Mouse (Mus musculus) thymus, postnatal 10 days (tissue): Measurements from ENCODE around the gene Slc26a10.
A peak's percentile ranks its signal among the peaks of the same experiment; 100 is the strongest.

Experiments
- DNase-seq, 2 experiments: peaks; one replicate each; pipeline ENCODE4 v3.0.0; 2021; ENCODE audit warnings: low spot score in 2 of 2

Slc26a10 gene

DNA sequence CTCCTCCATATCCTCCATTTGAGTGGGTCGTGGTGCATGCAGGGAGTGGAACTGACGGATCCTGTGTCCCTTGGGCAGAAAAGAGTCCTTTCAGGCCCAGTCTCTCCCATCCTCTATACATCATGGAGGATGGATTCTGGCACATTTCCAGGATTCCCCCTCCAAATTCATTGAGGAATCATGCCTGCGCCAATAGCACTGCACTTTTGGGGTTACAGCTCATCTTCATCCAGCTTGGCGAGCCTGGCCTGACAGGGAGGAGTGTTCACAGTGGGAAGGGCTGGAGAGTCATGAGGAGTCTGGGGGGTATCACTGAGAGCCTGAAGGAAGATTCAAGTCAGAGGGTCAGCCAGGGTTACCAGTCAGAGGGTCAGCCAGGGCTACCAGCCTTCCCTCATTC, 2.2 kb upstream of the Slc26a10 start:
- DNase-seq: no peak

DNA sequence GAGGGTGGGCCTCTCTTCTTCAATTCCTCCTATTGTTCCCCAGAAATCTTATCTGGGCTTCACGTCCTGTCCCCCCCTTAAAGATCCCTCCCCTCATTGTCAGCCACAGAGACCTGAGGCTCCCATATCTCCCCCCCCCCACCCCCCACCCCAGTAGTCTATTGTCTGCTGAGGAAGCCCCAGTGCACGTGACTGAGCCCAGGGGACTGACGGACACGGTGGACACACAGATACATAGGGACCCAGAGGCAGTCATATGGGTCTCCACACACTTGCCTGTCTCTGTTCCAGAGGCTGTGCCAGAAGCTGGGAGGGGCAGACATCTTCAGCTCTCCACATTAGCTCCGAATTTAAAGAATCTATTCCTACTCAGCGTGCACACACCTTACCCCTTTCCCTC, 1.1 kb upstream of the Slc26a10 start:
- DNase-seq: no peak

DNA sequence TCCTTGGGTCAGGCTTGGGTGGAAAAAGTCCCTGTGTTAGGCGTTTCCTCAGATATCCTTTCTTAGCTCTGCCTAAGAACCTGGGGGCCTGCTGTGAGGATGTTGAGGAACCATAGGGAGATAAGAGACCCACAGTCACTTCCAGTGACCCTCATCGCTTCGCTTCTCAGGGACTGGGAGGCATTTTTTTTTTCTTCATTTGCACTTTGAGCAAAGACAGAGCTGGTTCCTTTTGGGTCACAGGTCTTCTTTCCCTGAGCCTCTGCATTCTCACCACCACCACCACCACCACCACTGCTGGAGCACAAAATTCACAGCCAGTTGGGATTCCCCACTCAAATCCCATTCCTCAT, 226 bp upstream of the Slc26a10 start:
- DNase-seq: no peak

DNA sequence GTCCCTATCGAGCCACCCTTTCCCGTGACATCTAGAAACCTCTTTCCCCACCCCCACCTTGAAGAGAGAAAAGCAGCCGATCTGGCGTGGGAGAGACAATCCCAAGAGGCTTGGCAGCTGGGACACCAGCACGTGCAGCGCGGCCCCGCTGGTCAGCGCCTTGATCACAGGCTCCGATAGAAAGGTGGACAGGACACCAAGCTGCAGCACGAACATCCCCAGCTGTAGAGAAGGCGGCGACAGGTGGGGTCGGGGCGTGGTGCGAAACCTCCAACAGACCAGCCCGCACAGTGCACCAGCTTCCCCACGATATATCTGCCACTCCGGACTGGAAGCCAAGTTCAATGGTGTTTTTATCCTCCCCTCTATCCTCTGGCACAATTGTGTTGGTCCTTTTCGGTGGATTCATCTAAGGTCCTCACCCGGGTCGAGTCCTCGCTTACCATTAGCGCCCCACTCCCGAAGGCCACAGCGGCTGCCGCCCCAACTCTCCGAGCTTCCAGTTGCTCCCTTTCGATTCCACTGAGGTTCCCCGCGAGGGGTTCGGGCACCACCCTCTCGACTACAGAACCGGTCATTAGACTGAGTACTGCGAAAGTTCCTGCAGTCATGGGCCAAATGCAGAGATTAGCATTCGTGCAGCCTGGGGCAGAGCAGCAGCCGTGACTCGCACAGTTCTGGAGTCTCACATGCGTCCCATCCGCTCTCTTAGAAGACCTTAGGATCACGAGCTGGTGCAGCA, 2.0 kb downstream of the Slc26a10 start:
- no peak for DNase-seq

DNA sequence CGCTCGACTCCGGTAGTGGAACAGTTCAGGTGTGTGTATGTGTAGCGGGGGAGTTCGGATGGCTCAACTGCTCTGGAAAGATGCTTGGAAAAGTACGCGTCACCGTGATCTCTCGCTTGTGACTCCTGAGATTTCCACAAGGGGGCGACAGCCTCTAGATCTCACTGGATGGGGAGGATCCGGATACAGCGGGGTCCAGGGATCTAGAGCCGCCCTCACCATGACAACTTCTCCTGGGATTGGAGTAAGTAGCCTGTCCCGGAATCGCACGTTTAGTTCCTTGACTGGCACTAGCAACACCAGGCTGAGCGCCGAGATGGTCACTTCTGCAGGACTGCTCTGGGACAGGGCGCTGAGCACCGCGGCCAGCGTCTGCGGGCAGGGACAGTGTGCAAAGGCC, 2.7 kb downstream of the Slc26a10 start:
- DNase-seq: peak in 1 of 2 experiments; percentile 62

DNA sequence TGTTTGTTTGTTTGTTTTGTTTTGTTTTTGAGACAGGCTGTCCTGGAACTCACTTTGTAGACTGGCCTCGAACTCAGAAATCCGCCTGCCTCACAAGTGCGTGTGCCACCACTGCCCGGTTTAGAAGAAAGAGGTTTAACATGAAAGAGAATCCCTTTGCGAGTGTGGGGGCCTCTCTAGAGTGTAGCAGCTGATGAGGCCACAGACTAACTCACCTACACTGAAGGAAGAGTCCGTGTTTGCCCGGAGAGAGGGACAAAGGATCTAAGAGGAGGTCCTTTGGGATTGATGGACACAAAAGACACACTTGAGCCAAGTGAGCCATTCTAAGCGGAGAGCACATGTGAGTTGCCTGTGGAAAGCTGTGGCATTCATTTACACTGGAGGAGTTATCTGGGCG, 3.2 kb downstream of the Slc26a10 start:
- DNase-seq: no peak

DNA sequence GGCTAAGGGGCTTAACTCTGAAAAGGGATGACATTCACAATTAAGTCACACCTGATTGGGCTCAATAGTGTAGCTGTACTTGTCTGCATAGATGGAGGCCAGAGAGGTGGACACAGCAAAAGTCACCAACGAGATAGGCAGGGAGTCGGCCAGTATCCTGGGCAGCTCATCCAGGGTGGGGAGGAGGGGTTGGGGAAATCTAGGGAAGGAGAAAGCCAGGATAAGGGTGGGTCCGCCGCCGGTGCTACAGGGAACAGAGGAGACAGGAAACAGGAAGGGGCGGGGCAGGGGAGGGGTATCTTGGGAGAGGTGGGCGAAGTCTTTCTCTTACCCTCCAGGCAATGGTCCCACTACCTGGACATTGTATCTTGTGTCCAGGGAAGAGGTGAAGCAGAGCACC, 3.7 kb downstream of the Slc26a10 start:
- no peak for DNase-seq

DNA sequence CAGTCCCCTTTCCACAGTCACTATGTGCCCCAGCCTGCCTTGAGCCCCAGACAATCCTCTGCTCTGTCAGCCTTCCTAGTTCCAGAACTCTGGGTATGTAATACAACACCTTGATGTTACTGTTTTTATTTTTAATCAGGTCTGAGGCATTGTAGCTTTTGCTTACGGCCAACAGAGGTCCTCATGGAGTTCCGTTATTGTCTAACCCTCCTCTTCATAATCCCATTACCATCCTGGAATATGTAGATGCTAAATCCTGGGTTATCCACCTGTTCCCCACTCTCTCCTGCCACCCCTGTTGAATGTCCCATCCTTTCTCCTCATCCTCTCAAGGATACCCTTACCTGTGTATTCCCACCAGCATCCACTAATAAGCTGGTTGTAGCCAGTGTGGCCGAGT, 4.2 kb downstream of the Slc26a10 start:
- DNase-seq: no peak

DNA sequence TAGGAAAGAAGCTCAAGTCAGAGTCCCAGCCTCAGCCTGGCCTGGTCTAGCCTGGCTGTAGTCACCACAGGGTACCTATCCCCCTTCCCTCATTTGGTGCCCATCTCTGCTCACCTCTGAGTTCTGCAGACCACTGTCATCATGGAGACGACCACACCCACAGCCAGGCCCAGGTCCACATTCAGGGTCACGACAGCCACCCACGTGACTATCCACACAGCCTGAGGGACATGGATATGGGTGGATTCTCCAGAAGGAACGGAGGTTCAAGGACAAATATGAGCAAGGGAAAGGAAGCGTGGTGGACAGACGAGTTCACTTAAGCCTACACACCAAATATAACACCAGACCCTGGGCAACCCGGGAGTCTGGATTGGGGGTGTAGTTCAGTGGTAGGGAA, 6.3 kb downstream of the Slc26a10 start:
- DNase-seq: no peak

DNA sequence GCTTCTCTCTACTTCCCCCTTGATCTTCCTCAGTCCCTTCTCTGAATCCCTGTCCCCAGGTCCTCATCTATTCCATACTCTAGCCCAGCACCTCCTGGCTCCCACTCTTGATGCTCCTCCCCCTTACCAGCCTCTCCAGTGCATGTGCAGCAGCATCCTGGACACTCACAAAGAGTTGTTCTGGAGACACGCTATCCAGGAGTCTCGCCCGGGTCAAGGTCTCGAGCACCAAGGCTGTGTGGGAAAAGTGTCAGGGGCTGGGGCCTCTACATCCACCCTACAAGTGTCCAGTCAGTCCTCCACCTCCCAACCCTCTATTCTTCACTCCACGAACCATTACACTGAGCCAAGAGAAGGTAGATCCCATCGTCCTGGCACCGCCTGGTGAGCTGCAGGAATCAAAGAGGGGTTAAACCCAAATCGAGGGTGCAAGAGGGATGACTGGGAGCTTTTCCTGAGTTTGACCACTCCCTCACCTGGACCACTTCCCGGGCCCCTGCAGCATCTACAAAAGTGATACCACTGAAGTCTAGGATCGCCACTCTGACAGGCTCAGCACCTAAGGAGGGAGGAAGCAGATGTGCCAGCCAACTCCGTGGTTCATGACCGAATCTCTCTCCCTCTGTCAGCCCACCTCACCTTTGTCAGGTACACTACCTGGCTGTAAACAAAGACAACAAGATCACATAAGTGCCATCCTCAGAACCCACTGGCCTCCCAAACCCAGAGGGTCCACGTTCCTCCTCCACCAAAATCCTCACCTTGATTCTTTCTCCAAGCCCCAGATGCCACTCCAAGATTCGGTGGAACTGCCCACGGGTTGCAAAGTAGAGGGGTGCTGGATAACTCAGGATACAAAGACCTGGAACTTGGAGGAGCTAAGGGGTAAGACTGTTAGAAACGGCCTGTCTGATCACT, 7.0 kb downstream of the Slc26a10 start:
- DNase-seq: no peak

DNA sequence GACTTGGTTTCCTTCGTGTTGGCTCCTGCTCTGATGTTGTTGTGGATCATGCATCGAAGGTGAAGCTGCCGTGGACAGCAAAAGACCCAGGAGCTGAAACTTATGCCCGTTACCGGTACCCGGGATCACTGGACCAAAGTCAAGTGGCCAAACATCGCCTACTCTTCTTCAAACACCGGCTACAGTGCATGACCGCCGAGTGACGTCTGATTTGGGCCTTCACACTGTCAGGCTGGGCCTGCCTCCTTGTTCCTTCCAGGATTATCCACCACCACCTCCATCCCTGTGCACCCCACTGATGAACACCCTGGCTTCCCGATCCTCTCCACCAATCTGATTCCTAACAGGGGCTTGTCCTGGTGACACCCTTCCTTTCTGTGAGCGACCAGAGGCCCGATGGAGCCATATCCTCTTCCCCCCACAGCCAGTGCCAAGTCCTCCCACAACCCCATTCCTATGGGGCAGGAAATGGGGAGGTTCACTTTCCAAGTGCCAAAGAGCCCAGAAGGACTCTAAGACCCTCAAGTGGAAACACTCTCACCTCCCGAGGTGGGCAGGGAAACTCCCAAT, 8.7 kb downstream of the Slc26a10 start:
- no peak for DNase-seq

DNA sequence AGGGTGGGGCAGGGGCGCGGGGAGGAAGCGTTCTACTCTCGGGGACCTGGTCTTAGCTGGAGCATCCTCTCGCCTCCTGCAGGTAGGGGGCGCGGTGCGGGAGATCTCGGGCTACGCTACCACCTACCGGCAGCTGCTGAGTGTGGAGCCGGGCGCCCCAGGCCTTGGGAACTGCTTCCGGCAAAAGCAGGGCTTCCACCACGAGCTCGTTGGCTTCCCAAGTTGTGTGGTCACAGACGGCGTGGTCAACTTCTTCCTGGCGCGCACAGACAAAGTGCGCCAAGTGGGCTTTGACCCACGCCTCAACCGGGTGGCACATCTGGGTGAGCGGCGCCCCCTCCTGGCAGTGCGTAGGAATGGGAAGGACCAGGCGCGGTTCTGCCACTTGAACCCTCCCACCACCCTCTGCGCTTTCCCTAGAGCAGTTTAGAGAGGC, 9.6 kb downstream of the Slc26a10 start:
- DNase-seq: peak; percentile 78 to 89

DNA sequence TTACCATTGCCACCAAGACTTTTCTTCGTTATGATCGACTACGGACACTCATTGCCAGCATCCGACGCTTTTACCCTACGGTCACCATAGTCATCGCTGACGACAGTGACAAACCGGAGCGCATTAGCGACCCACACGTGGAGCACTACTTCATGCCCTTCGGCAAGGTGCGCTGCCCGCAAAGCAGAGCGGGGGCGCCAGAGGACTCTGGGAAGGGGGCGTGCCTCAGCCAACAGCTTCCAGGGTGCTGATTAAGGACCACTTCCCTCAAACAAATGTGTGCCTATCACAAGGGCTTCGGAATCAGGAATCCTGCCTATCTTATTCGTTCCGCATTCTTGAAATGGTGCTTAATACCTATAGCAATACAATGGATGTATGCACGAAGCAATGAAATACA, 10.4 kb downstream of the Slc26a10 start:
- DNase-seq: no peak

DNA sequence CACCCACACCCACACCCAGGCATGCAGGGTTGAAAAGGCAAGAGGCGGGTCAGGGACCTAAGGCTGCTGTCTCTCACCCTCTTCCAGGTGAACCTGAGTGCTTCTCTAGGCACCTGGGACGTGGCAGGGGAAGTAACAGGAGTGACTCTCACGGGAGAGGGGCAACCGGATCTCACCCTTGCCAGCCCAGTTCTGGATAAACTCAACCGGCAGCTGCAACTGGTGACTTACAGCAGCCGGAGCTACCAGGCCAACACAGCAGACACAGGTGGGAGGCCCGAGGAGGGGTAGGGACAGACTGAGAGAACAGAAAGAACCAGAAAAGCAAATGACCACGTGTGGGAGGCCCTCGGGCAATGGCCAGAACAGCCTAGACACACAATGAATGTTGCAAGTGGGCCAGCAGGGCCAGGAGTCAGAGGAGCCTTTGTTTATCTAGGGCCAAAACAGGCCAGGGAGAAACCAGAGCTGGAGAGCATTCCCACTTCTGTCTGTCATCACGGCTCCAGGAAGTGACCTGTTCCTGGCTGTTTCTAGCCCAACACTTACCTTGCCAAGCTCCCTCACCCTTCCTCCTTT, 12.7 kb downstream of the Slc26a10 start:
- no peak for DNase-seq

DNA sequence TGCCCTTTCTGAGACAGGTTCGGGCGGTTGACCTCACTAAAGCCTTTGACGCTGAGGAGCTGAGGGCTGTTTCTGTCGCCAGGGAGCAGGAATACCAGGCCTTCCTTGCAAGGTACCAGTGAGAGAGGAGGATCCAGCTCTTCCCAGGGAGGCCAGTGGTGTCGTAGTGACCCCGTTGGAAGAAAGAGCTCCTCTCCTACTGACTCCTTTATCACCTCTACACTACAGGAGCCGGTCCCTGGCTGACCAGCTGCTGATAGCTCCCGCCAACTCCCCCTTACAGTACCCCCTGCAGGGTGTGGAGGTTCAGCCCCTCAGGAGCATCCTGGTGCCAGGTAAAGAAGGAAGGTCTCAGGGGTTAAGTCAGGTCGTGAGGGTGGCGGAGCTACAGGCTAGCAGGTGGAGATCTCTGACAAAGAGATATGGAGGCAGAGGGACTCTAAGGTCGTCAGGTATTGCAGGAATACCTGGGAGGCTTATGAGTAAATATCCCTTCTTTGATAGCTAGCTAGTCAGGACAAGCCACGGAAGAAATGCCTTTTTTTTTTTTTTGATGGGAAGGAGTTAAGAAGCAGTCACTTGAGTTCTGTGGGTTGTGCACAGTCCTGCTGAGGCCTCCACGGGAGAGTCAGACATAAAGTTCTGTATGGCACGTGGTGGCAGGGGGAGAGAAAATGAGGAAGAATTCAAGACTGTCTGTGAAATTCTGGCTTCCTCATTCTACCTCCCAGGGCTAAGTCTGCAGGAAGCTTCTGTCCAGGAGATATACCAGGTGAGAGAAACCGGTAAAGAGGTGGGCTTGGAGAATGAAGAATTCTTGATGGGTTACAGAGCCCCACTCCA, 13.5 kb downstream of the Slc26a10 start:
- no peak for DNase-seq

DNA sequence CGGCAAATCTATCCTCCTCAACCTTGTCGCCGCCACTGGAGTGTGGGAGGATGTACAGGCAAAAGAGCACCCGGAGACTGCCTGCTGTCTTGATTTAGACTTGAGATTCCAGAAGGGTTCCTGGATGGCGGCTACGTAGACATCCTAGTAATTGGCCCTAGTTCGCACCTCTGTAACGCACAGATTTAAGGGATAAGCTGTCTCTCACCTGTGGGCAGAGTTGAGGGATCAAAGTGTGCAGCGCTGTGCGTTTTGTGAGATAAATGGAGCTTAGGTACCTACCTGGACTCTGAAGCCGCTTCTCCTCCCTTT, 14.1 kb downstream of the Slc26a10 start:
- DNase-seq: no peak

DNA sequence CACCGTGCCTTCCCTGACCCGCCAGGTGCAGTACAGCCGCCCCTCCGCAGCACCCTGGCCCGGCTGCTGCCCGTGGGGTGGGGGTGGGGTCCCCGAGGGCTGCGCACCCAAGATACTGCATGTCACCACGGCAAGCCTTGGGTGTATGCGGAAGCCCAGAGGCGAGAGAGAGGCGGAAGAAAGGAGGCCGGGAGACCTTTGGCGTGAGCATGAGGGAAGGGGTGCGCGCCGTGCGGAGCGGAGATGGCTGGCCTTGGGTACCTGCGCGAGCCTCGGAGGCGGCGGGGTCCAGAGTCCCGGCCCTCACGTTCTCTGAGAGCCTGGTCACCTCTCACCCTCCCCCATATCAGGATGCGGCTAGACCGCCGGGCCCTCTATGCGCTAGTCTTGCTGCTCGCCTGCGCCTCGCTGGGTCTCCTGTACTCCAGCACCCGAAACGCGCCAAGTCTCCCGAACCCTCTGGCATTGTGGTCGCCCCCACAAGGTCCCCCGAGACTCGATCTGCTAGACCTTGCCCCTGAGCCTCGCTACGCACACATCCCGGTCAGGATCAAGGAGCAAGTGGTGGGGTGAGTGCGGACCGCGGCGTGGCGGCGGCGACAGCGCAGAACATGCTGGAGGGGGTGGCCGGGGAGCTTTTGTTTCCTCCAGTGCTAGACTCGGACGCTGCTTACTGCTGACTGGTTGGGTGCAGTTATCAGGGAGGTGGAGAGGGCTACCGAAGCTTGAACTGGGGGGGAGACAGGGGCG, 14.6 kb downstream of the Slc26a10 start:
- DNase-seq: peak; percentile 65 to 66

DNA sequence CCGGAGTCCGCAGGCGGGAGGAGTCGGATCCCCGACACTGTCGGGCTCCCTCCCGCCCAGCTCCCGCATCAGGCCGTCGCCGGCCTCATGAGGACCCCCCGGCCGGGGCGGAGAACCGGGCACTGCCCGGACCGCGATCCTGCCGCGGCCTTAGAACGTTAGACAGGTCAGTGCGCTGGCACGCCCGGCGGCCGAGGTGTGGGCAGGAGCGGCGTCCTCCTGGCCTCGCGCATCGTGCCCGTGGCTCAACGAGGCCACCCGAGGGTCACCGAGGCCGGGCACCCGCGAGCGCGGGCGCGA, 15.1 kb downstream of the Slc26a10 start:
- peak in 1 of 2 experiments; percentile 67 for DNase-seq

DNA sequence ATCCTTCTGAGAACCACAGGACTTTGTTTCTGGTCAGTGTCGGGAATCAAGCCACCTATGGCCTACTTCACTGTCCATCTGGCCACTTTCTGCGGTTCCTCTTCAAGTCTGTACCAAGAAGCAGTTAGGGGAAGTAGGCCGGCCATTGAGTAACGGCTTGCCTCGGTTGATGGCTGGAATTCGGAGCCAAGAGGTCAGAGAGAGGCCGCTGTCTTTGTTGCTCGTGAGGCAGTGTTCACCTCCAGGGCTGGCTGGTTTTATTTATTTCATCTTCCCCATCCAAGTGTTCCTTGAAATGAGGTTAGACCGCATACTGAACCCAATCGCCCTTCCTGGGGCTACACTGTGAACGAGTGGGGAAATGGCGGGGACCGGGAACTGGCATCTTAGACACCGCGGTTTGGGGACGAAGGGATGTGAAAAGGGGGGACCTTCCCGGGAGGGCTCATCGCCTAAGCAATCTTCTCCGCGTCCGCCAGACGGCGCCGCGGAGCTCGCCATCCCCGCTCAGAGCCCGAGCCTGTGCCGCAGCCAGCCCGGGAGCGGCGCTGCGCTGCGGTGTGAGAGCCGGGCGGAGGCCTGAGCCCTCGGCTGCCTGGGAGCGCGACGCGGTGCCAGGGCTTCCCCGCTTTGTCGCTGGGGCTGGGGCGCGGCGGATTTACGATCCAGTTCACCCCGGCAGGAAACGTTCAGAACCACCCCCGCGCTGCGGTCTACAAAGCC, 15.7 kb downstream of the Slc26a10 start, which contains the start of gene B4galnt1:
B4galnt1 (plus strand) TSS at position 595 of the 723 bp plus-strand sequence.
- DNase-seq: peak in 1 of 2 experiments; percentile 79

DNA sequence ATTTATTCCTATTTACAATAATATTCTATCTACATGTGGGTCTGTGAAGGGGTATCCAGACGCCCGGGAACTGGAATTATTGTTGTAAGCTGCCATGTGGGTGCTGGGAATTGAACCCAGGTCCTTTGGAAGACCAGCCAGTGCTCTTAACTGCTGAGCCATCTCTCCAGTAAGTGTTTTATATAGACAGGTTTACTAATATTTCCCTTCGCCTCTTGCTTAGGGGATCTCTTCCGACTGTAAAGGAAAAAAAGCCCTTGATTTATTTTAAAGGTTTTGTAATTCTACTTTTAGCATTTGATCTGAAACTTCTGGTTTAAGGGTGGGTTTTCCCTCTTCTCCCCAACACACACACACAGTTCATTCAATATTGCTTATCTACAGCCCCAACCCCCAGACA, 16.3 kb downstream of the Slc26a10 start:
- DNase-seq: no peak
